Mouse (Mus musculus) mammary gland, adult 2 months (tissue): ENCODE measurements around the gene Cib3. TPM values are rescaled to one million over a fixed set of nuclear protein-coding genes. Genes with fewer than 3 reads are reported as not detected.

Source experiments
- polyA plus RNA-seq: library from polyadenylated mRNA; depleted of rRNA; stranded (reverse); fragments of >200 nt; gene quantifications from 2 replicates; pipeline ENCODE4 v1.2.3, GENCODE M21; 2012; ENCODE audit warnings: low replicate concordance; rRNA removed

Cib3 gene
- 0.14 and 0.19 TPM in 2 replicates for polyA plus RNA-seq

DNA sequence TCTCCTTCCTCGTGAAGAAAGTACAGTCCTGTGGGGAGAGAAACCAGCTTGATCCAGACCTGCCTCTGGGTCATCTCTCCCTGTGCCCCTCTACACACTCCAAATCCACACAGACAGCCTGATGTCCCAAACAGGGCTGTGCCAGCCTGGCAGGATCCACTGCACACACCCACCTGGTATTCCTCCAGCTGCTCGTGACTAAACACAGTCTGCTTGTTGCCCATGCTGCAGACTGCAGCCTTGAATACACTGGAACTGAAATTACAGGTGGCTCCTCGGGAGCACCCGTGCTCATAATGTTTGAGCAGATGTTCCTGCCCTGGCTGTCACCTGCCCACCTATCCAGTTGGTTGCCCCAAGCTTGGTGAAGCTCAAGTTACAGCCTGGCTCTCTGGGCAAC lies at the start of gene Cib3:
Gene Cib3, minus strand, starts transcription at position 87 of the 400 bp plus-strand sequence.

DNA sequence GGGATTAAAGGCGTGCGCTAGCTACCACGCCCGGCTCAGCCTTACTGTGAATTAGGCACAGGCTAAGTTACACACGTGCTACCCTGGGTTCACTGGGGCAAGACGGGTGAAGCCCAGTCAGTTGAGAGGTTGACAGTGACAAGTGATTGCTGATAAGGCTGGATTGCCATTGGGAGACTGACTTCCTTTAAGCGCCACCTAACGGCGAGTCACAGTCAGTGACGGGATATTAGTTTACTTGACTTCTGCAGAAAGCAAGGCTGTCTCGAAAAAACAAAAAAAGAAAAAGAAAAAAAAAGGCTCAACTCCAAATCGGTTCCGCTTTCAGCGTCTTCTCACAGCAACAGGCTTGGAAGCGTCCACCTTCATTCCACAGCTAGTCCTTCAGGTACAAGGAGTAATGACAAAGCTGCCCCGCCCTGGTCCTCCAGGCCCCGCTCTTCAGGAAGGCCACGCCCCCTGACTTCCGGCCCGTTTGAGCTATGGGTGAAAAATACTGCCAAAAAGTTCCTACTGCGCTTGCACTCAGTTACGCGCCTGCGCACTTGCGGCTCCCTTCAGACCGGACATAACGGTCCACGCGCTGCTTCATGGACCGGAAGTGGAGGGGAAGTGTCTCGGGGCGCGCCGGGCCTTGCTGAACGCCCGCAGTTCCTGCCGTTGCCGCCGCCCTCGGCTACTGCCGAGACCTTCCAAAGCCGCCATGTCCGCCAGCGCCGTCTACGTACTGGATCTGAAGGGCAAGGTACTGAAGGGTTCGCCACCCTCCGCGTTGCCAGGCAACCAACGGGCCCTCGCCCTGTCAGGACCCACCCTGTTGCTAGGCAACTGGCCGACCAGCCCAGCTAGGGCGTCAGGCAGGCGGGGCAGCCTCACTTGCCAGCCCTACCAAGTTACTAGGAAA lies 27.1 kb upstream of the Cib3 start, which contains the start of gene Ap1m1:
Gene Ap1m1, plus strand, starts transcription at position 520 of the 904 bp plus-strand sequence.

DNA sequence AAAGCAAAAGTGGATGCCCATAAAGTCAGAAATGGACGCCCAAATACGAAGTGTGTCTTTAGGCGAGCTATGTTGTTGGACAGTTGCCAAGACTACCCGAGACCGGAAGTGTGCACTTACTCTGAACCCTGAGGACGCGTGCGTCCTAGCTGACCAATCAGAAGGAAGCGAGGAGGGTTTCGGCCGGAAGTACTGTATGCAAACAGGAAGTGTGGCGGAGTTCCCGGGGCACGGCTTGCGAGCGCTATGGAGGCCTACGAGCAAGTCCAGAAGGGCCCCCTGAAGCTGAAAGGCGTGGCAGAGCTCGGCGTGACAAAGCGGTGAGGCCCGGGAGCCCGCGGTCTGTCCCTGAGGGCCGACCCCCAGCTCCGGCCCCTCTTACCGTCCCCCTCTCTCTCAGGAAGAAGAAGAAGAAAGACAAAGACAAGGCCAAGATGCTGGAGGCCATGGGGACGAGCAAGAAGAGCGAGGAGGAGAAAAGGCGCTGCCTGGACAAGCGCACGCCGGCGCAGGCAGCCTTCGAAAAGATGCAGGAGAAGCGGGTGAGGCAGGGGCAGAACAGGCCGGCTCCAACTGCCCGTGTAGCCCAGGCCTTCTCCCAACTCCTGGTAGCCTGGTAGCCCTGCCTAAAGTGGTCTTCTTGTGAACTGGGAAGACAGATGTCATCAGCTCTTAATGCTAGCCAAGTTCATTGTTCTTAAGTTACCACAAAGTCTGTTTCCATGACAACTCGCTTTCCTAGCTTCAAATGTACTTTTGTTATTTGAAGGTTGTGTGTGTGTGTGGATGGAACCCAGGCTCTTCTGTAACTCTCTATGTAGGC lies 7.1 kb upstream of the Cib3 start, which contains the start of gene Fam32a:
Gene Fam32a, plus strand, starts transcription at position 190 of the 823 bp plus-strand sequence.

DNA sequence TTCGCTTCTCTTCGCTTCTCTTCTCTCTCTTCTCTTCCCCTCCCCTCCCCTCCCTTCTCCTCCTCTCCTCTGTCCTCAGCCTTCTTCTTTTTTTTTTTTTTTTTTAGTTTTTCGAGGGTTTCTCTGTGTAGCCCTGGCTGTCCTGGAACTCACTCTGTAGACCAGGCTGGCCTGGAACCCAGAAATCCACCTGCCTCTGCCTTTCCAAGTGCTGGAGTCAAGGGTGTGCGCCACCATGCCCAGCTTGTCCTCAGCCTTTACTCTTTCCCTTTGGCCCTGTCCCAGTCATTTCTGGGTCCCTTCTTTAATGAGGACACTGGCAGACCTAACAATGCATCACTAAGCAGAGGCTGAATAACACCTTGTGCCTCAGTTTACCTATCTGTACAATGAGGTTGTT lies 899 bp upstream of the Cib3 start, which contains the start of gene Gm11034:
Gene Gm11034, minus strand, starts transcription at position 101 of the 400 bp plus-strand sequence.

DNA sequence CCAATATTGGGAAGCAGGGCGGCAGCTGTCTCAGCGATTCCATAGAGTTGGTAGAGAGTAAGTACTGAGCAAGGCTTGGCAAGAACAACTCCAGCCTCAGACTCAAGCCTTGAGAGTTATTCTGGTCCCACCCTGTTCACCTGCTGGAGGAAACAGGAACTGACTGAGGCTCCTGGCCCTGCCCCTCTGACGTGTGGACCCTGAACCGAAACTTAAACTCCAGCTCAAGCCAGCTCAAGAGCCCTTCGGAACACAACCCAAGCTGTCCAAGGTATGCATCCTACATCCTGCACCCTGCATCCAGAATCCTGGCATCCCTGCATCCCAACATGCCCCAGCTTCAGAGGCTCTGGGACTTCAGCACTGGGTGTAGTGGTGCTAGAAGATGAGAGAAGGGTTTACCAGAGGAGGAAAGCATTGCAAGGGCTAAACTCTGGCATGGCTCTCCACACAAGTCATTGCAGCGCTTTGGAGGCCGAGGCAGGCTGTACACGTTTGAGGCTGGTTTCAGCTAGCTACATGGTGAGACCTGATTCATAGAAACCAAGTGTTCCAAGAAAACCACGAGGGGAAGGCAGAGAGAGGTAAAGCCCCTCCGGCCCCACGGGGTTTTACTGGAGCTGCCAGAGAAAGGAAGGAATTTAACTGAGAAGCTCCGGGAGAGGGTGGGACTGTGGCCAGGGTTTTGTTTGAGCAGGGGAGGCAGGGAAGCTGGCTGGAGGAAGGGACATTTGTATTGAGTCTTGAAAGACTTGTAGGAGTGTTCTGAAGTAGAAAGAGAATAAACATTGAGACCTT lies 23.0 kb downstream of the Cib3 start, which contains the start of gene Hsh2d:
Gene Hsh2d, plus strand, starts transcription at position 222 of the 798 bp plus-strand sequence.

DNA sequence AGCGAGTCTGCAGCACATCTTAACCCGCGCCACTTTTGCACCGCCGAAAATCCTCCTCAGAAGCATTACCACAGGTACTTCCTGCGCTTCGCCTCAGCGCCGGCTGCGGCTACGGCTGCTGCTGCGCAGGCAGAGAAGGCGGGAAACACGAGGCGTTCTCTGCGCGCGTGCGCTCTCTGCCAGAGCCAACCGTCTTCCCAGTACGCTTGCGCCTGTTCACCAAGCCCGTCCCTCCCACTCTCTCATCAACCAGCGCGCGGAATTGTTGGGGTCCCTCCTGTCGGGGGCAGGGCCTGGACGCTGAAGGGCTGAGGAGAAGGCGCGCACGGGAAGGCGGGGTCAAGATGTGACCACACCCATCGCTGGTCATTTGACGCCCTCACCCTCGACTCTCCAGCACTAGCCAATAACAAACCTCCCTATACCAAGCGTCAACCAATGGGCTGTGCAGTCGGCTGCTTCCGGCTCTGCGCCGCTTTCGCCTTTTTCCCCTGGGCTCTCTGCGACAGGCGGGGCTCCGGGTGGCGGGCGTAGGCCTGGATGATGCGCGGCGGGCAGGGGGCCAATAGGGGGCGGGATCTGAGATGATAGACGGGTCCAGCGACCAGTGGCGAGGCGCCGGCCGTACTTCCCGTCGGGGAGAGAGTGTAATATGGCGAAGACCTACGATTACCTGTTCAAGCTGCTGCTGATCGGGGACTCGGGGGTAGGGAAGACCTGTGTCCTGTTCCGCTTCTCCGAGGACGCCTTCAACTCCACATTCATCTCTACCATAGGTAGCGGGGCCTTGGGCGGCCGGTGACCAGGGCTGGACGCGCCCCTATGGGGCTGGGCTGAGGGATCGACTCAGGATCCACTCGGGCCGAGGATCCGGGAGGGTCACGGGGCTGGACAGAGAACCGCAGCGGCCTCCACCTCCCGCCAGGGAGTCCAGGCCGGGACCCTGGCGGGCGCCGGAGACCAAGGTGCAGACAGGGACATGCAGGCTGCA lies 51.6 kb downstream of the Cib3 start, which contains the start of gene Rab8a:
Gene Rab8a, plus strand, starts transcription at position 494 of the 991 bp plus-strand sequence.

Other genes starting within 250 kb of the Cib3 start
- 24.4 and 32.5 TPM in 2 replicates for gene Cyp4f18, start 203.2 kb downstream of the Cib3 start, polyA plus RNA-seq
- gene Olfr372, start 171.6 kb downstream of the Cib3 start, polyA plus RNA-seq, result not detected in 2 replicates
- gene Olfr373, start 129.7 kb downstream of the Cib3 start, polyA plus RNA-seq, result not detected in 2 replicates
- 0.01 TPM in 1 of 2 replicates, not detected in the other for gene Olfr374, start 105.8 kb downstream of the Cib3 start, polyA plus RNA-seq
- gene Tpm4, start 77.9 kb downstream of the Cib3 start, polyA plus RNA-seq, result 85.9 and 92.6 TPM in 2 replicates
- gene Rab8a, start 51.6 kb downstream of the Cib3 start, polyA plus RNA-seq, result 29.9 and 44.0 TPM in 2 replicates
- gene Hsh2d, start 23.2 kb downstream of the Cib3 start, polyA plus RNA-seq, result 5.5 and 10.6 TPM in 2 replicates
- not detected in 2 replicates for gene Gm11034, start 799 bp upstream of the Cib3 start, polyA plus RNA-seq
- gene Fam32a, start 6.9 kb upstream of the Cib3 start, polyA plus RNA-seq, result 31.5 and 53.5 TPM in 2 replicates
- gene Ap1m1, start 27.2 kb upstream of the Cib3 start, polyA plus RNA-seq, result 87.1 and 87.7 TPM in 2 replicates
- 0.70 and 1.5 TPM in 2 replicates for gene Gm10282, start 92.4 kb upstream of the Cib3 start, polyA plus RNA-seq
- 40.6 and 287 TPM in 2 replicates for gene Klf2, start 106.2 kb upstream of the Cib3 start, polyA plus RNA-seq
- 34.9 and 54.3 TPM in 2 replicates for gene Eps15l1, start 208.6 kb upstream of the Cib3 start, polyA plus RNA-seq
- 0.32 and 0.99 TPM in 2 replicates for gene Calr3, start 231.0 kb upstream of the Cib3 start, polyA plus RNA-seq
- 7.1 and 11.2 TPM in 2 replicates for gene 1700030K09Rik, start 231.0 kb upstream of the Cib3 start, polyA plus RNA-seq